ENCODE assay signal across 26 mouse cellular contexts in the genomic region with DNA sequence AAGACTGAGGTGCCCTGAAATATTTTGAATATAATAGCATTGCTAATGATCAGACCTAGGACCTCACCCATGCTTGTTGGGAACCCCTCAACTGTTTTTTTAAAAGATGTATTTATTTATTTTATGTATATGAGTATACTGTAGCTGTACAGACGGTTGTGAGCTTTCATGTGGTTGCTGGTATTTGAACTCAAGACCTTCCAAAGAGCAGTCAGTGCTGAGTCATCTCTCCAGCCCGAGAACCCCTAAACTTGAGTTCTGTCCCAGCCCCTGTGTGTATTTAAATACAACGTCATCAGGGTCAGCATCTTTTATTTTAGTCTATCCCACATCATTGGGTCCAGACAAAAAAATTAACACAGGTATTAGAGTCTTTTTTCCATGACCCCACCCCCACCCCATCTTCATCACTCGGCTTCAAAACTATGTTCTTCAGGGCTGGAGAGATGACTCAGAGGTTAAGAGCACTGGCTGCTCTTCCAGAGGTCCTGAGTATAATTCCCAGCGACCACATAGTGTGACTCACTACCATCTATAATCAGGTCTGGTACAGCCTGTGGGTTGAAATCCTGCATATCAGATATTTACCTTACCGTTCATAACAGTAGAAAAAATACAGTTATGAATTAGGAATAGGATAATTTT. TPM values are rescaled to one million over a fixed set of nuclear protein-coding genes. Genes with fewer than 3 reads are reported as not detected.
"Had no signal": no experiment of that assay in that cellular context is flagged by ENCODE, and none has a peak within 500 bp of the region (broad histone marks: within the 10 kb centered on the region; RNA-seq: fewer than 3 reads in every experiment).

No protein-coding gene starts in this region.

- H3K27ac ChIP-seq: kidney, postnatal 0 days; layer of hippocampus, adult 2 months; limb, embryonic 10.5 days; limb, embryonic 13.5 days; liver, embryonic 12.5 days; liver, embryonic 15.5 days; midbrain, embryonic 13.5 days; stomach, embryonic 15.5 days had no signal

- H3K9me3 ChIP-seq: limb, embryonic 10.5 days; limb, embryonic 13.5 days; liver, embryonic 12.5 days; liver, embryonic 15.5 days; midbrain, embryonic 13.5 days; stomach, embryonic 15.5 days had no signal

- H3K4me2 ChIP-seq: limb, embryonic 13.5 days; liver, embryonic 12.5 days; liver, embryonic 15.5 days; midbrain, embryonic 13.5 days; stomach, embryonic 15.5 days had no signal

- DNase-seq: kidney, adult 2 months; kidney, postnatal 25 days; layer of hippocampus, adult 9-11 months; liver; lung, adult 2 months; lung, postnatal 14 days; lung, postnatal 4 days; spleen, adult 18-20 months; thymus, postnatal 36 days had no signal

- H3K4me1 ChIP-seq: limb, embryonic 10.5 days; limb, embryonic 13.5 days; liver, embryonic 12.5 days; liver, embryonic 15.5 days; midbrain, embryonic 13.5 days; stomach, embryonic 15.5 days had no signal

- H3K27me3 ChIP-seq: limb, embryonic 13.5 days; liver, embryonic 12.5 days; liver, embryonic 15.5 days; midbrain, embryonic 13.5 days; stomach, embryonic 15.5 days had no signal

- ATAC-seq: liver, embryonic 12.5 days; midbrain, embryonic 13.5 days; midbrain, embryonic 16.5 days had no signal

- H3K36me3 ChIP-seq: limb, embryonic 10.5 days; limb, embryonic 13.5 days; liver, embryonic 12.5 days; liver, embryonic 15.5 days; midbrain, embryonic 13.5 days; stomach, embryonic 15.5 days had no signal

- H3K4me3 ChIP-seq: layer of hippocampus, adult 2 months; limb, embryonic 10.5 days; limb, embryonic 13.5 days; liver, embryonic 12.5 days; liver, embryonic 15.5 days; midbrain, embryonic 13.5 days; stomach, embryonic 15.5 days had no signal

- H3K9ac ChIP-seq: limb, embryonic 13.5 days; liver, embryonic 12.5 days; liver, embryonic 15.5 days; midbrain, embryonic 13.5 days; stomach, embryonic 15.5 days had no signal

RNA-seq across cellular contexts. Expression of a gene that starts 17.8 kb away (rescaled TPM):
- total RNA-seq: layer of hippocampus, adult 2 months; layer of hippocampus, postnatal 25 days; left cerebral cortex, adult 18-20 months; megakaryocyte progenitor cell, adult 5-6 weeks; megakaryocyte-erythroid progenitor cell, adult 5-6 weeks; monocyte, adult 5-6 weeks had no signal
- polyA plus RNA-seq: kidney, embryonic 14.5 days; kidney, postnatal 0 days; large intestine, adult 2 months; liver, embryonic 12.5 days; liver, embryonic 15.5 days; midbrain, embryonic 16.5 days; neural tube, embryonic 11.5 days had no signal
